8 mouse cellular contexts compared by ENCODE assay signal in the genomic region with DNA sequence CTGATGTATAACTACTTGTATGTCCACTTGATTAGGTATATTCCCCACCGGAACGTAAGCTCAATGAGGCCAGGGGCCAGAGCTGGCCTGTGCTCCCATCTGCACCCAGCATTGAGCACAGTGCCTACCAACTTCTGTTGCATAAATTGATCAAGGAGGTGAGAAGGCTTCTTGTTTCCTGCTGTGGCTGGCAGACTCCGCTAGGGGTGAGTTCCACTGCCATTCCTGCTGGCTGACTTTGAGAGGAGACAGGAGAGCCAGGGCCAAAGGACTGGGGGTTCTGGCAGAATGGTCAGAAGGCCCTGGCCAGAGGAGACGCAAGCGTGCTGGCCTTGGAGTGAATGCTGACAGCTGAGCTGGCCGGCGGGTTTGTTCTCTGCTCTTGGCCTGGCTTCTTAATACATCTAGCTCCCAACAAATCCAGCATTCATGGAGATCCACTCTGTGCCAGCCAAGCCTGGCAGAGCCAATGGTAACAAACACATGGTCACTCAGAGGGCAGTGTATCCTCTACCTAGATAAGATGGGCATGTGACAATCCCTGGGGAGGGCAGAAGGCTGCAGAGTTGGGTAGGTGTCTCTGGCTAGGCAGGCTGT. TPM values are rescaled to one million over a fixed set of nuclear protein-coding genes. Genes with fewer than 3 reads are reported as not detected.
DNase-seq lines count a peak whose midpoint lies in the region; ATAC-seq lines count a peak whose summit lies in the region.
"Had no signal": no experiment of that assay in that cellular context is flagged by ENCODE, and none has a peak within 500 bp of the region (broad histone marks: within the 10 kb centered on the region; RNA-seq: fewer than 3 reads in every experiment).

No protein-coding gene starts in this region.

- no peaks in the 10 kb centered on the region for H3K27me3 ChIP-seq in forebrain, embryonic 13.5 days
- H3K27me3 ChIP-seq: neural tube, embryonic 12.5 days had no signal

- no peak overlapping the region for H3K9ac ChIP-seq in forebrain, embryonic 13.5 days
- H3K9ac ChIP-seq: neural tube, embryonic 12.5 days had no signal

- no peak for ATAC-seq in forebrain, embryonic 13.5 days

- no peak overlapping the region for H3K4me3 ChIP-seq in forebrain, embryonic 13.5 days
- H3K4me3 ChIP-seq: neural tube, embryonic 12.5 days had no signal

- 81% methylated on average over 7 of the region's 7 CpGs for WGBS in forebrain, embryonic 13.5 days

- intact Hi-C loops in gastrocnemius, postnatal 14 days (cut with DNase I; ENCODE audit: low total_unique reads) = no loop called here

- H3K27ac ChIP-seq in forebrain, embryonic 13.5 days = no peak overlapping the region
- H3K27ac ChIP-seq: neural tube, embryonic 12.5 days had no signal

- peak; percentile 89 for DNase-seq in adrenal gland, adult 2 months
- DNase-seq in brain, adult 2 months (ENCODE audit: low read depth, low spot score) = peak; percentile 94
- DNase-seq in gastrocnemius, postnatal 14 days = peak; percentile 85
- peak; percentile 84 to 88 for DNase-seq in layer of hippocampus, adult 8-10 months (ENCODE audit: low spot score in 2 of 2)
- DNase-seq in lung, postnatal 4 days = peak; percentile 45 to 83
- DNase-seq in B cell, adult 2 months = no peak

- peaks cover 7% of the 10 kb centered on the region for H3K4me1 ChIP-seq in forebrain, embryonic 13.5 days
- H3K4me1 ChIP-seq: neural tube, embryonic 12.5 days had no signal

- H3K36me3 ChIP-seq in forebrain, embryonic 13.5 days (ENCODE audit: poor library complexity, severe bottlenecking) = no peaks in the 10 kb centered on the region
- H3K36me3 ChIP-seq: neural tube, embryonic 12.5 days had no signal

- no peak overlapping the region for H3K4me2 ChIP-seq in forebrain, embryonic 13.5 days
- H3K4me2 ChIP-seq: neural tube, embryonic 12.5 days had no signal

- H3K9me3 ChIP-seq in forebrain, embryonic 13.5 days (replicated peaks) = no peaks in the 10 kb centered on the region
- H3K9me3 ChIP-seq: neural tube, embryonic 12.5 days had no signal

RNA-seq across cellular contexts. Expression of gene Pabpc4, which starts 13.1 kb away (rescaled TPM):
- 100 to 1,000 TPM in 1 of 2 experiments, 10 to 100 TPM in 1; 98.9 to 110 TPM for total RNA-seq in adrenal gland, adult 2 months (2021)
- 270 and 277 TPM in 2 replicates for polyA plus RNA-seq in adrenal gland, adult 2 months (2012; rRNA removed)
- 100 to 1,000 TPM; 286 to 288 TPM for total RNA-seq in gastrocnemius, postnatal 14 days (2021)
- total RNA-seq in layer of hippocampus, adult 8-10 months (2022) = 10 to 100 TPM; 40.2 to 45.7 (median 44.2) TPM
- polyA plus RNA-seq in forebrain, embryonic 13.5 days (2015; fragmentation: Nextera tagmentation; extraction: Ambion mirVana) = 27.7 and 28.6 TPM in 2 replicates

RNA-seq across cellular contexts. Expression of gene Heyl, which starts 15.7 kb away (rescaled TPM):
- 10 to 100 TPM in 1 of 2 experiments, 1 to 10 TPM in 1; 4.3 to 11.5 TPM for total RNA-seq in adrenal gland, adult 2 months (2021)
- polyA plus RNA-seq in adrenal gland, adult 2 months (2012; rRNA removed) = 4.5 and 5.9 TPM in 2 replicates
- 10 to 100 TPM; 11.8 to 18.1 TPM for total RNA-seq in gastrocnemius, postnatal 14 days (2021)
- 1 to 10 TPM; 2.9 to 5.2 (median 3.5) TPM for total RNA-seq in layer of hippocampus, adult 8-10 months (2022)
- polyA plus RNA-seq in forebrain, embryonic 13.5 days (2015; fragmentation: Nextera tagmentation; extraction: Ambion mirVana) = 3.8 and 4.1 TPM in 2 replicates

RNA-seq across cellular contexts. Expression of gene Nt5c1a, which starts 47.8 kb away (rescaled TPM):
- total RNA-seq in adrenal gland, adult 2 months (2021) = 10 to 100 TPM; 38.8 to 82.5 TPM
- polyA plus RNA-seq in adrenal gland, adult 2 months (2012; rRNA removed) = 21.3 and 23.3 TPM in 2 replicates
- total RNA-seq in gastrocnemius, postnatal 14 days (2021) = 10 to 100 TPM in 1 of 2 experiments, 1 to 10 TPM in 1; 7.9 to 10.7 TPM
- total RNA-seq in layer of hippocampus, adult 8-10 months (2022) = 10 to 100 TPM; 14.5 to 16.8 (median 15.6) TPM
- 0.24 TPM in 1 of 2 replicates, not detected in the other for polyA plus RNA-seq in forebrain, embryonic 13.5 days (2015; fragmentation: Nextera tagmentation; extraction: Ambion mirVana)

Comparison
In these comparisons a context has a peak if more than half of its experiments do, and no peak if none do; other contexts are left out.
1. DNase-seq: peak in adrenal gland, adult 2 months (single experiment), brain, adult 2 months (single experiment), gastrocnemius, postnatal 14 days (single experiment), layer of hippocampus, adult 8-10 months (2 of 2) and lung, postnatal 4 days (2 of 2); none in B cell, adult 2 months (0 of 2).